Mouse (Mus musculus): ENCODE data around the gene Pigo. TPM values are rescaled to one million over a fixed set of nuclear protein-coding genes. Genes with fewer than 3 reads are reported as not detected.
"Not testable (repeated sequence)": the region's sequence is repeated elsewhere in the genome, so short reads cannot be mapped to it uniquely, and the experiment has no call there.

The Pigo gene
- polyA plus RNA-seq, 1 experiment from 2014 or later: 22.4 TPM

DNA sequence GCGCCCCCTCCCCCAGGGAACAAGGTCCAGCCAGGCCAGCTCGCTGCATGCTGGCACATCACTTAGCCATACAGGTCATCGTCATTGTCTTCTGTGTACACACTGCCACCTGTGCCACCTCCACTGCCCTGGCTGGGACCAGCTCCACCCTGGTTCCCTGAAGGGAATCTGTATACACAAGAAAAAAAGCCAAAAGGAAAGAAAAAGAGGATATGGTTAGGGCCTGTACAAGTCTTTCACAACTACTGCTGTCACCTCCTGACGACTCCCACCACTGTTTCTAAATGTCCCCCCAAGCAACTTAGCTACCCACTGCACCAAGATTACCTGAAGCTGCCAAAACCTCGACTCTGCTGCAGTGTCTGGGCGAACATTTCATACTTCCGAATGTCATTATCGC lies 45.2 kb downstream of the Pigo start:
- not testable (repeated sequence) for H3K4me2 ChIP-seq; H3K27me3 ChIP-seq; H3K4me1 ChIP-seq (replicated peaks); ATAC-seq (ENCODE audit: low read depth); H3K9me3 ChIP-seq; H3K27ac ChIP-seq (replicated peaks); H3K9ac ChIP-seq; H3K4me3 ChIP-seq
- 95% methylated on average over 8 of the region's 8 CpGs for WGBS
- H3K36me3 ChIP-seq: peaks cover 80% of the 10 kb centered on the region

DNA sequence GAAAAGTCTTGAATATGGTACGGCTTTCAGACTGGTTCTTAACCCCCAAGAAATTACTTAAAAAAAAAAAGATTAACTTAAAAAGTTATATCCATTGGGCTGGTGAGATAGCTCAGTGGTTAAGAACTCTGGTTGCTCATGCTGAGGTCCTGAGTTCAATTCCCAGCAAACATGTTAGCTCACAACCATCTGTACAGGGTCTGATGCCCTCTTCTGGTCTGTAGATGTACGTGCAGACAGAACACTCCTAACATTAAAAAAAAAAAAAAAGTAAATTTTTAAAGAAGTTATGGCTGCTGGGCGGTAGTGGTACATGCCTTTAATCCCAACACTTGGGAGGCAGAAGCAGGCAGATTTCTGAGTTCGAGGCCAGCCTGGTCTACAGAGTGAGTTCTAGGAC lies 47.6 kb downstream of the Pigo start:
- H3K4me1 ChIP-seq (replicated peaks): no peaks in the 10 kb centered on the region
- no peaks in the 10 kb centered on the region for H3K9me3 ChIP-seq
- no peak for ATAC-seq (ENCODE audit: low read depth)
- no peak overlapping the region for H3K27ac ChIP-seq (replicated peaks)
- H3K36me3 ChIP-seq: peaks cover 59% of the 10 kb centered on the region
- no peaks in the 10 kb centered on the region for H3K27me3 ChIP-seq
- no peak overlapping the region for H3K9ac ChIP-seq
- H3K4me2 ChIP-seq: no peak overlapping the region
- WGBS: 92% methylated on average over 4 of the region's 4 CpGs
- no peak overlapping the region for H3K4me3 ChIP-seq

DNA sequence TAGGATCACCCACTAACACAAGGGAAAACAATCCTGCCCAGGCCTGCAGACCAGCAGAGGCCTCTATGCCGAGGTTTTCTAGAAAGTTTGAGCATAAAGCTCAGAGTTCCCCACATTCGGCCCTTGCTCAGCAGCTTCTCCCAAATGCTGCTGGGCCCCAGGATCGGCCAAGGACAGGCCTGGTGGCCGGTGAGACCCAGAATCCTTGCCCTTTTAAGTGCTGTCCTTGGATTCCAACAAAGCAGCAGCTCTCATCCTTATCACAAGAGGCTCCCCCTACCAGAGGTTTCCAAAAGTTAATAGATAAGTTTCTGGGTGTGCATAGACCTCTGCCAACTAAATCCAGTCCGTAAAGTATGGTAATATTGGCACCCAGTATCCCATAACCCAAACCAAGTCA lies 51.8 kb downstream of the Pigo start:
- no peak overlapping the region for H3K27ac ChIP-seq (replicated peaks)
- ATAC-seq (ENCODE audit: low read depth): no peak
- no peaks in the 10 kb centered on the region for H3K9me3 ChIP-seq
- H3K4me2 ChIP-seq: no peak overlapping the region
- H3K36me3 ChIP-seq: peaks cover 22% of the 10 kb centered on the region
- H3K4me3 ChIP-seq: no peak overlapping the region
- H3K27me3 ChIP-seq: no peaks in the 10 kb centered on the region
- H3K9ac ChIP-seq: no peak overlapping the region
- H3K4me1 ChIP-seq (replicated peaks): no peaks in the 10 kb centered on the region
- 86% methylated on average over 5 of the region's 5 CpGs for WGBS

DNA sequence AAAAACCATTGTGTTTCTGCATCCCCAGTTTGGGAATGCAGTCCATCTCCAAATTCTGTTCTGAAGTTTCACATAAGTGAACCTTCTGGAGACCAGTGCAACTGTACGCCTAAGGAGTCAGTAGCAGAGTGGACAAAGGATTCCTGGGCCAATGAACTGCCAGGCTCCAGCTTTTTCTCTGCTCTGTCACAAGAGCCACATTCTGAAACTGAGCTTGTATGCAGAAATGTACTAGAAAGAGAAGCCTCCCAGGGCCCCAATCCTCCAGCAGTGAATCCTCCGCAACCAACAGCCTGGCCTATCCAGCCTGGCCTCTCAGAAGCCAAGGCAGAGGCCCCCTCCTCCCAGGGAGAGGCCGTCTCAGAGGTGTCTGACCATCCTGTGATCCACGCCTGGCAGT lies 52.7 kb downstream of the Pigo start:
- Histone ChIP-seq H3K4me2 (no peak overlapping the region), H3K27me3 (no peaks in the 10 kb centered on the region), H3K9me3 (no peaks in the 10 kb centered on the region), H3K27ac (replicated peaks) (no peak overlapping the region), H3K9ac (no peak overlapping the region), H3K36me3 (peaks cover 12% of the 10 kb centered on the region), H3K4me3 (no peak overlapping the region), H3K4me1 (replicated peaks) (no peaks in the 10 kb centered on the region)
- ATAC-seq (ENCODE audit: low read depth): no peak
- 73% methylated on average over 4 of the region's 4 CpGs for WGBS

DNA sequence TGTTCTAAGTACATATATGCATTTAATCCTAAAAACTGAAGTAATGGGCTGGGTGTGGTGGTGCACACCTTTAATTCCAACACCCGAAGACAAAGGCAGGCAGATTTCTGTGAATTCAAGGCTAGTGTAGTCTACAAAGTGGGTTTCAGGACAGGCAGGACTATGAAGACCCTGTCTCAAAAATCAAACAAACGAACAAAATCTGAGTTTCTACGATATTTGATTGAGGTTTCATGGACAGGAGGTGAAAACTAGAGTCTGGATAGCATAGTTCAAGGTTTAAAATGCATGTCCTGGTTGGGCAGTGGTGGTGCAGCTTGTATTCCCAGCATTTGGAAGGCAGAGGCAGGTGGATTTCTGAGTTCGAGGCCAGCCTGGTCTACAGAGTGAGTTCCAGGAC lies 56.3 kb downstream of the Pigo start, which contains the start of gene 1700022I11Rik:
Gene 1700022I11Rik (plus strand): TSS at position 301 of the 400 bp plus-strand sequence.
- H3K9me3 ChIP-seq: no peaks in the 10 kb centered on the region
- H3K4me2 ChIP-seq: no peak within 1 kb of the TSS
- no peaks in the 10 kb centered on the region for H3K27me3 ChIP-seq
- no peak within 1 kb of the TSS for H3K4me3 ChIP-seq
- H3K4me1 ChIP-seq (replicated peaks): peaks cover 7% of the 10 kb centered on the region
- no peak within 1 kb of the TSS for H3K27ac ChIP-seq (replicated peaks)
- H3K9ac ChIP-seq: no peak within 1 kb of the TSS
- WGBS: 89% methylated on average over 4 of the region's 4 CpGs
- H3K36me3 ChIP-seq: no peaks in the 10 kb centered on the region
- no peak for ATAC-seq (ENCODE audit: low read depth)

Other genes with a start within 250 kb of the Pigo start
- 0.06 TPM in 1 of 2 replicates, not detected in the other for gene Fam205a1, start 171.9 kb downstream of the Pigo start, polyA plus RNA-seq (2015; fragmentation: Nextera tagmentation; extraction: Ambion mirVana)
- 0.45 and 0.59 TPM in 2 replicates for gene Gm12394, start 169.0 kb downstream of the Pigo start, polyA plus RNA-seq (2015; fragmentation: Nextera tagmentation; extraction: Ambion mirVana)
- gene Fam205c, start 151.6 kb downstream of the Pigo start, polyA plus RNA-seq (2015; fragmentation: Nextera tagmentation; extraction: Ambion mirVana): 1.5 and 3.0 TPM in 2 replicates
- gene Phf24, start 109.2 kb downstream of the Pigo start, polyA plus RNA-seq (2015; fragmentation: Nextera tagmentation; extraction: Ambion mirVana): 20.1 and 27.6 TPM in 2 replicates
- 50.1 and 50.5 TPM in 2 replicates for gene Dnajb5, start 76.0 kb downstream of the Pigo start, polyA plus RNA-seq (2015; fragmentation: Nextera tagmentation; extraction: Ambion mirVana)
- 0.57 and 1.3 TPM in 2 replicates for gene 1700022I11Rik, start 56.2 kb downstream of the Pigo start, polyA plus RNA-seq (2015; fragmentation: Nextera tagmentation; extraction: Ambion mirVana)
- 526 and 554 TPM in 2 replicates for gene Vcp, start 25.3 kb downstream of the Pigo start, polyA plus RNA-seq (2015; fragmentation: Nextera tagmentation; extraction: Ambion mirVana)
- gene Fancg, start 15.3 kb downstream of the Pigo start, polyA plus RNA-seq (2015; fragmentation: Nextera tagmentation; extraction: Ambion mirVana): 19.9 and 20.4 TPM in 2 replicates
- 224 and 235 TPM in 2 replicates for gene Stoml2, start 5.9 kb upstream of the Pigo start, polyA plus RNA-seq (2015; fragmentation: Nextera tagmentation; extraction: Ambion mirVana)
- 28.4 and 29.9 TPM in 2 replicates for gene Fam214b, start 20.4 kb upstream of the Pigo start, polyA plus RNA-seq (2015; fragmentation: Nextera tagmentation; extraction: Ambion mirVana)
- gene Unc13b, start 33.1 kb upstream of the Pigo start, polyA plus RNA-seq (2015; fragmentation: Nextera tagmentation; extraction: Ambion mirVana): 15.1 and 16.5 TPM in 2 replicates
- 0.33 and 0.77 TPM in 2 replicates for gene Atp8b5, start 241.3 kb upstream of the Pigo start, polyA plus RNA-seq (2015; fragmentation: Nextera tagmentation; extraction: Ambion mirVana)